Mouse (Mus musculus): Measurements from ENCODE around the gene Thap8.

The Thap8 gene

GRCm38 (mm10) chr7:30318142-30318541 lies 38.2 kb downstream of the Thap8 start:
- no peak for DNase-seq (ENCODE audit: low read depth)

DNA sequence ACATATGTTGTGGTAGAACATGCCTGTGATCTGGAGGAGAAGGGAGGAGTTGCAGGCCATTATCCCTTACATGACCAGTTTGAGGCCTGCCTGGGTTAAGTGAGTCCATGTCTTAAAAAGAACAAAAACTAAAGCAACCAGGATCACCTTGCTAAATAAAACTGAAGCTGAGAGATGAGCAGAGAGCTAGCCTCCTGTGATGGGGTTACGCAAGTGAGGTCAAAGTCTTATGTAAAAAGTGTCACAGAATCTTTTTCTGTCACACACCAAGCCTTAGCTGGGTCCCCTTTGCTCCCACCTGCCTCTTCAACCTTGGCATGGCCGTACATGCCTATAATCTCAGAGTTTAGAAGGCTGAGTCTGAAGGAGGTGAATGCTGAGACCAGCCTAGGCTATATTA lies 41.1 kb downstream of the Thap8 start:
- DNase-seq (ENCODE audit: low read depth), result no peak

GRCm38 (mm10) chr7:30321539-30322284 lies 41.8 kb downstream of the Thap8 start, which contains the start of gene E130208F15Rik:
Gene E130208F15Rik (plus strand): TSS chr7:30321740.
- peak; percentile 94 for DNase-seq (ENCODE audit: low read depth)

DNA sequence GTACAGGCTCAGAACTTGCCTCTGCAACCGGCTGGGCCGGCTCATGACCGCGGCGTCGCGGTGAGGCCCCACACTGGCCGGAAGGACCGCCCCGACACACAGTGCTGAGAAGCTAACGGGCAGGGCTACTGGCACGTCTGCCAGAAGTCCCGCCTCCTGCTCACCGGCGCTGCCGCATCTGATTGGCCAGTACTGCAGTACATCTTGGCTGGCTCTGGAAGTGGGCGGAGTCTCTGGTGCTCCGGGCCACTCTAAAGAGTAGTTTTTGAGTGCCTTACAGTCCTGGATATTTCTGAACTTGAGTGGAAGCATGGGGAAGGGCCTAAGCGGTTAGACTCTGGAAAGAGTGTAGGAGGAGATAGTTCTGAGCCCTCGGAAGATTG lies 42.4 kb downstream of the Thap8 start:
- peak; percentile 97 for DNase-seq (ENCODE audit: low read depth)

DNA sequence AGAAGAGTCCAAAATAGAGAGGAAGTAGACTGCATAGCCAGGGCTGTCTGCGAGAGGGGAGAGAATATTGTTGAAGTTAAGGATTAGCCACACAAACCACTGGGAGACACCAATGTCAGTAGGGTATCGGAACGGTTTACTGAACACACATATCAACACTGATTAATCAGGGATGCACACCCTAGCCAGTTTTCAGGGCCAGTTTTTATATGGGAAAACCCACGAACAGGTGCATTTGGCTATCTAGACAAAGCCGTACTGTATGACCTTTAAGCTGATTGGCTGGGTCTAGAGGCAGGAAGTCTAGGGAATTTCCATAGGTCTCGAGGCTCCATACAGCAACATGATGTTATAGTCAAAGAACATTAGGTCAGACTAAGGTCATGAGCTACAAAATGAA lies 43.0 kb downstream of the Thap8 start:
- DNase-seq (ENCODE audit: low read depth), result peak; percentile 91

GRCm38 (mm10) chr7:30323795-30324194 lies 43.9 kb downstream of the Thap8 start, which contains the start of gene Sdhaf1:
Gene Sdhaf1 (minus strand): TSS chr7:30323895.
- DNase-seq (ENCODE audit: low read depth), result peak; percentile 50

- no peak for DNase-seq (ENCODE audit: low read depth)
These were observed 44.5 kb downstream of the Thap8 start for GRCm38 (mm10) chr7:30324300-30324944.

DNA sequence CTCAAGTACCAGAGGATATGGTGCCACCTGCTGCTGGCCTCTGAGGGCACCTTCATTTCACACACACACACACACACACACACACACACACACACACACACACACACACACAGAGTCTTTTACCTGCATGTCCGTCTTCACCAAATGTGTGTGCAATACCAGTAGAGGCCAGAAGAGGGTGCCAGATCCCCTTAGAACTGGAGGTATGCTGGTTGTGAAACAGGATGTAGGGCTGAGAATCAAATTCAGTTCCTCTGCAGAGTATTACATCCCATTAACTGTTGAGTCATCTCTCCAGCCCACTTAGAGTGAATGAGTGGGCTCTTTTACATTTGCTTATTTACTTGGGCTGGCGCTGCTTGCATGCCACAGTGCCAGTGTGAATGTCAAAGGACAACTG lies 45.5 kb downstream of the Thap8 start:
- peak; percentile 91 for DNase-seq (ENCODE audit: low read depth)

DNA sequence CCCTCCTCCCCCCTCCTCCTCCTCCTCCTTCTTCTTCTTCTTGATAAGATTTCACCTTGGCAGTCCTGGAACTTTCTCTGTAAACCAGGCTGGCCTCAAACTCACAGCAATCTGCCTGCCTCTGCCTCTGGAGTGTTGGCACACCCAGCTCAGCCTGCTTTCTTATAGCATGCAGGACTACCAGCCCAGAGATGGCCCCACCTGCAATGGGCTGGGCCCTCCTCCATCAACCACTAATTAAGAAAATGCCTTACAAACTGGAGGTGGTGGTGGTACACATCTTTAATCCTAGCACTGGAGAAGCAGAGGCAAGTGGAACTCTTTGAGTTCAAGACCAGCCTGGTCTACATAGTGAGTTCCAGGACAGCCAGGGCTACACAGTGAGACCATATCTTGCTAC lies 46.5 kb downstream of the Thap8 start:
- no peak for DNase-seq (ENCODE audit: low read depth)

DNA sequence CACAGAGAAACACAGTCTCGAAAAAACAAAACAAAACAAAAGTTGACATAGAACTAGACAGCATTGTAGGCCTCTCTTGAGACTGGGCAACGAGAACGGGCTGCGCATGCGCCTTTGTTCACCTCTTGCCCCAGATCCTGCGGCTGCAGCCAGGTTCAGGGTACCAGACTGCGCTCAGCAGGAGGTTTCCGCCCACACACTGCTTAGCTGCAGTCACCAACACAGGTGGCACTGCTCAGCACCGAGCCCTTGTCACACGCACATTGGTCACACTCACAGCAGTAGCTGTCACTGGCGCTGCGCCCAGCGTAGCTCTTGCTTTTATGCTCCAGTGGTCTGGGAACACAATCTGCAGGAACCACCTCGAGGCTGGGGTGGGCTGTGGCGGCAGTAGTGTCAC lies 47.2 kb downstream of the Thap8 start:
- DNase-seq (ENCODE audit: low read depth), result peak; percentile 81

- no peak for DNase-seq (ENCODE audit: low read depth)
These were observed 48.5 kb downstream of the Thap8 start for GRCm38 (mm10) chr7:30328379-30328778.

DNA sequence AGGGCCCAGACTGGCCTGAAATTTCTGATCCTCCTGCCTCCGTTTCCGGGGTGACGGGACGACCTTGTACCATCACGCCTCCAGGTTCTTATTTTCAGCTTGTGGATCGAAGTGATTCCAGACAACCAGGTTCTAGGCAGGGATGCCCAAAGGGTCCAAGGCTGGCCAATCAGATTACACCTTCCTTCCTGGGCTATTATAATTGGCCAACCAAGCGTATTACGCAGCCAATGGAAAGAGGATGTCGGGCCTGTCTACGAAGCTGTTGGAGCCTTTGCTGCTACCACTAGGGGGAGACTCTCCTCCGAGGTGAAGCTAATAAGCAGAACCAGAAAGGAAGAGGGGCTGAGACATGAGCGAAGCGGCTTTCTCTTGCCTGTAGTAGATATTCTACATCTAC lies 52.0 kb downstream of the Thap8 start:
- DNase-seq (ENCODE audit: low read depth), result peak; percentile 97

GRCm38 (mm10) chr7:30332622-30333259 lies 52.8 kb downstream of the Thap8 start:
- DNase-seq (ENCODE audit: low read depth), result peak; percentile 50

GRCm38 (mm10) chr7:30333436-30333835 lies 53.5 kb downstream of the Thap8 start:
- DNase-seq (ENCODE audit: low read depth), result no peak

DNA sequence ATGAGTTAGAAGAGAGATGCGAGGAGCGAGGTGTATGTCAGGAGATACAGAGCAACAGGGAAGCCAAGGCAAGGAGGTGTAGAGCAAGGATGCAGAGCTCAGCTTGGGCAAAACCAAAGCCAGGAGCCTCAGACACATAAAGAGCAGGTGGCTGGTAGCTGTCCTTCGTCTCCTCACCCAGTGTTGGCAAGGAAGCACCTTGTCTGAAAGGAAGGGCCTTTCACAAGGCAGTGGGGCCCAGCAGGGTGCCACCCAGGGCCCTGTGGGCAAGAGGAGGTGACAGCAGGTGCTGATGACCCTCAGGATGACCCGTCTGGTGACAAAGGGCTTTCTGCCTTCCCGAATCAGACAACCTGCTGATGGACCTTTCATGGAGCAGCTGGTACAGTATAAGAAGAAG lies 54.7 kb downstream of the Thap8 start:
- no peak for DNase-seq (ENCODE audit: low read depth)

- DNase-seq (ENCODE audit: low read depth), result no peak
These were observed 55.8 kb downstream of the Thap8 start for GRCm38 (mm10) chr7:30335688-30336087.

- peak; percentile 88 for DNase-seq (ENCODE audit: low read depth)
These were observed 56.5 kb downstream of the Thap8 start for GRCm38 (mm10) chr7:30336384-30336783.

DNA sequence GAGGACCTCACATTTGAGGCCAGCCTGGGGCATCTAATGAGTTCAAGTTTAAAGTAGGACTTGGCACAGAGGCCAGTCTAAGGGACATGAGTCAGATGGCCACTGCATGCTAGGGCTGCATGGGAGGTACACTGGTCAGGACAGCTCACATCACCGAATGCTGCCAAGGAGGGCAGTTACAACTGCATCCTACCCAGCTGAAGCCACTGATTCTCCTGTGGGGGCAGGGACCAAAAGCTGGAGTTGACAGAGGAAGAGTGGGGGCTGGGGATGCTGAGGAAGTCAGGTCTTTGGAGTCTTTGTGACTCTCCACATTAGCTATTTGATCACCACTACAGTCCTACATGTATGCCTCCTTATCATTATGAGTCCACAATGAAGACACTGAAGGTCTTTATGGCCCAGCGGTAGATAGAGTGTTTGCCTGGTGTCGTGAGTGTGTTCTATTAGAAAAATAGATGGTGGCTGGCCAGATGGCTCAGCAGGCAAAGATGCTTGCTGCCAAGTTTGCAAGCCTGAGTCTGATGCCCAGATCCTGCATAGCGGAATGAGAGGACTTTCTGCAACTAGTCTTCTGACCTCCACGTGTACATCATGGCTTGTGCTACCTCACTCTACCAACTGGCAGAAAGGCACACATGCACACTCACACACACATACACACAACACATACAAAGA lies 59.7 kb downstream of the Thap8 start:
- no peak for DNase-seq (ENCODE audit: low read depth)

All from induced T-regulatory cell, adult 2 months (primary cell).